30 mouse cellular contexts compared by ENCODE assay signal in the genomic region with DNA sequence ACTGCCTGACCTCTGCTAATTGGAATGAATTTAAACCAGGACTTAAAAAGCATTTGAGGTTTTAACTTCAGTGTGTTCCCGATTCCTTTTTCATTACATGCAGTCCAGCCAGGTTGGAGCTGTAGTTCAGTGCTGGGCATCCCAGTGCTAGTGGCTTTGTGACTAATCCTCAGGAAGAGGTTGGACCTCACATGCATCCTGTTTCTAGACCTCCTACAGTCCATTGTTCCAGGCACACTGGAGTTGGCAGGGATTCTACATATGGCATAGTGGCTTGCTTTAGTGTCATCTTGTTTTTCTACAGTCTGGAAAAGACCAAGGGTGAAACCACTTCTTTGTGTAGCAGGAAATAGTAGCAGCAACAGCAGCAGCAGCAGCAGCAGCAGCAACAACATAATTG.
DNase-seq lines count a peak whose midpoint lies in the region; ATAC-seq lines count a peak whose summit lies in the region.
"Had no signal": no experiment of that assay in that cellular context is flagged by ENCODE, and none has a peak within 500 bp of the region (broad histone marks: within the 10 kb centered on the region; RNA-seq: fewer than 3 reads in every experiment).

No protein-coding gene starts in this region.

- no peaks in the 10 kb centered on the region for H3K36me3 ChIP-seq in heart, embryonic 14.5 days (ENCODE audit: control insufficient read depth, insufficient read depth, low read length)
- H3K36me3 ChIP-seq in lung, embryonic 16.5 days (ENCODE audit: control insufficient read depth, insufficient read depth, low read length), result no peaks in the 10 kb centered on the region
- H3K36me3 ChIP-seq: embryonic facial prominence, embryonic 15.5 days; forebrain, embryonic 10.5 days; limb, embryonic 15.5 days; liver, embryonic 15.5 days; midbrain, embryonic 15.5 days; neural tube, embryonic 12.5 days had no signal

- peak; percentile 66; the same call in 1 of the 2 replicates for ATAC-seq in heart, embryonic 14.5 days (ENCODE audit: insufficient number of reproducible peaks, insufficient read depth, low FRiP score, low read depth)
- ATAC-seq in lung, embryonic 16.5 days (ENCODE audit: low read depth), result peak; percentile 51; the same call in 1 of the 2 replicates
- no peak for ATAC-seq in megakaryocyte-erythroid progenitor cell, adult 5-6 weeks (replicated peaks; ENCODE audit: low FRiP score, low TSS enrichment, poor library complexity, severe bottlenecking)
- ATAC-seq: forebrain, embryonic 16.5 days; midbrain, embryonic 15.5 days had no signal

- H3K27me3 ChIP-seq in heart, embryonic 14.5 days (ENCODE audit: control insufficient read depth, insufficient read depth, low read length), result no peaks in the 10 kb centered on the region
- H3K27me3 ChIP-seq in lung, embryonic 16.5 days (ENCODE audit: control insufficient read depth, insufficient read depth, low read depth, low read length), result no peaks in the 10 kb centered on the region
- H3K27me3 ChIP-seq: embryonic facial prominence, embryonic 15.5 days; hindbrain, embryonic 13.5 days; limb, embryonic 15.5 days; liver, embryonic 15.5 days; midbrain, embryonic 15.5 days; neural tube, embryonic 12.5 days had no signal

- H3K4me2 ChIP-seq in heart, embryonic 14.5 days (ENCODE audit: low read length), result no peak overlapping the region
- H3K4me2 ChIP-seq in lung, embryonic 16.5 days (ENCODE audit: low read depth, low read length), result no peak overlapping the region
- H3K4me2 ChIP-seq: embryonic facial prominence, embryonic 15.5 days; hindbrain, embryonic 13.5 days; limb, embryonic 15.5 days; liver, embryonic 15.5 days; midbrain, embryonic 15.5 days; neural tube, embryonic 12.5 days had no signal

- H3K9me3 ChIP-seq in heart, embryonic 14.5 days (ENCODE audit: control insufficient read depth, low read length), result no peaks in the 10 kb centered on the region
- no peaks in the 10 kb centered on the region for H3K9me3 ChIP-seq in lung, embryonic 16.5 days (ENCODE audit: control insufficient read depth, low read length)
- H3K9me3 ChIP-seq: embryonic facial prominence, embryonic 15.5 days; forebrain, embryonic 10.5 days; hindbrain, embryonic 13.5 days; limb, embryonic 15.5 days; liver, embryonic 15.5 days; midbrain, embryonic 15.5 days; neural tube, embryonic 12.5 days had no signal

- no peak overlapping the region for H3K27ac ChIP-seq in heart, embryonic 14.5 days (replicated peaks in 1 of 2; ENCODE audit: control insufficient read depth in 1 of 2, insufficient read depth in 1 of 2, low read depth in 2 of 2, low read length in 2 of 2)
- no peak overlapping the region for H3K27ac ChIP-seq in lung, embryonic 16.5 days (ENCODE audit: low read length)
- H3K27ac ChIP-seq: embryonic facial prominence, embryonic 15.5 days; forebrain, embryonic 10.5 days; hindbrain, embryonic 13.5 days; left cerebral cortex, adult 2 months; limb, embryonic 15.5 days; liver, embryonic 15.5 days; midbrain, embryonic 15.5 days; neural tube, embryonic 12.5 days had no signal

- no peak for DNase-seq in heart, adult 11 months
- DNase-seq in lung, postnatal 4 days, result no peak
- peak; percentile 76 for DNase-seq in brain, adult 2 months (ENCODE audit: low read depth, low spot score)
- no peak for DNase-seq in left cerebral cortex, adult 8-10 months (ENCODE audit: low spot score in 2 of 2)
- DNase-seq: adrenal gland, postnatal 25 days; cerebellum, adult 11-12 months; embryo, embryonic 11 days; gastrocnemius, postnatal 10 days; heart, adult 18-20 months; heart, postnatal 10 days; kidney, adult 18-20 months; kidney, postnatal 10 days; left cerebral cortex, postnatal 4 days; lung, postnatal 14 days; retina, postnatal 1 day; right cerebral cortex, postnatal 25 days; spleen, adult 18-20 months; thymus, postnatal 25 days had no signal

- no peaks in the 10 kb centered on the region for H3K4me1 ChIP-seq in heart, embryonic 14.5 days (ENCODE audit: control insufficient read depth in 2 of 2, insufficient read depth in 2 of 2, low read length in 2 of 2)
- H3K4me1 ChIP-seq in lung, embryonic 16.5 days (replicated peaks; ENCODE audit: control insufficient read depth, insufficient read depth, low read length), result no peaks in the 10 kb centered on the region
- H3K4me1 ChIP-seq: embryonic facial prominence, embryonic 15.5 days; hindbrain, embryonic 13.5 days; limb, embryonic 15.5 days; liver, embryonic 15.5 days; midbrain, embryonic 15.5 days; neural tube, embryonic 12.5 days had no signal

- no peak overlapping the region for H3K9ac ChIP-seq in heart, embryonic 14.5 days (ENCODE audit: low read length)
- H3K9ac ChIP-seq in lung, embryonic 16.5 days (ENCODE audit: low read length), result no peak overlapping the region
- H3K9ac ChIP-seq: embryonic facial prominence, embryonic 15.5 days; hindbrain, embryonic 13.5 days; limb, embryonic 15.5 days; liver, embryonic 15.5 days; midbrain, embryonic 15.5 days; neural tube, embryonic 12.5 days had no signal

- no peak overlapping the region for H3K4me3 ChIP-seq in heart, embryonic 14.5 days (ENCODE audit: control insufficient read depth in 1 of 2, insufficient read depth in 1 of 2, low read depth in 1 of 2, low read length in 2 of 2)
- no peak overlapping the region for H3K4me3 ChIP-seq in lung, embryonic 16.5 days (ENCODE audit: low read length)
- H3K4me3 ChIP-seq: embryonic facial prominence, embryonic 15.5 days; forebrain, embryonic 10.5 days; hindbrain, embryonic 13.5 days; left cerebral cortex, adult 2 months; limb, embryonic 15.5 days; liver, embryonic 15.5 days; midbrain, embryonic 15.5 days; neural tube, embryonic 12.5 days had no signal

- WGBS in heart, embryonic 14.5 days, result 69% methylated on average over 1 of the region's 1 CpGs
- 71% methylated on average over 1 of the region's 1 CpGs for WGBS in lung, embryonic 16.5 days
